Mouse (Mus musculus) layer of hippocampus, postnatal 10 days (tissue): Measurements from ENCODE around the gene Utp3. TPM values are rescaled to one million over a fixed set of nuclear protein-coding genes. Genes with fewer than 3 reads are reported as not detected.

Source experiments
- DNase-seq, 2 experiments: peaks; one replicate each; pipeline ENCODE4 v3.0.0; 2021; ENCODE audit warnings: low spot score in 2 of 2
- total RNA-seq, 2 experiments: library from RNA; stranded (reverse); gene quantifications; 2 replicates each; pipeline ENCODE4 v1.2.3; 2021

Utp3 gene
- total RNA-seq, 2 experiments from 2014 or later, result 29.7 to 31.0 TPM

DNA sequence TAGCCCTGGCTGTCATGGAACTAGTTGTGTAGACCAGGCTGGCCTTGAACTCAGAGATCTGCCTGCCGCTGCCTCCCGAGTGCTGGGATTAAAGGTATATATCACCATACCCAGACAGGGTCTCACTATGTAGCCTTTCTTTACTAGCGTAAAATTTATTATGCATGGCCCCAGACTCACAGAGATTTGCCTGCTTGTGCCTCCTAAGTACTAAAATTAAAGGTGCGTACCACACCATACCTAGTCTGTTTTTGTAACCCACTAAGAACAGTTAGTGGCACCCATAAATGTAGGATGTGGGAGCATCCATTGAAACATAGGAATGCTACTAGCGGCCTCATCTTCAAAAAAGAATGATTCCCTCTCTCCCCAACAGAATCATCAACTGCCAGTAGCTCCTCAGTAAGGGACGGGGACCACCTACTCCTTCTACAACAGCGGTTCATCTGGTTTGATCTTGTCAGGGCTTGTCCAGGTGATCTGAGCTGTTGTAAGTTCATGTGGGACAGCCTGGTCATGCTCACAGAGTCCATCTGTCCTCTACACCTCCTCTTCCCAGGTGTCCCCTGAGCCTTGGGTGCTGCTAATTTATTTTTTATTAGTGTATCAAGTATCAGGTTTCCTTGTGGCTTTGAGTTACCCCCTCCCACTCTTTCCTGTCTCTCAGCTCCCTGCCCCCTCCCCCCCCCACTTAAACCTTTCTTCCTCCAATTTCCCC, 50.5 kb downstream of the Utp3 start:
- DNase-seq, result no peak

Other genes starting within 250 kb of the Utp3 start
- not detected for gene Prol1, start 237.2 kb upstream of the Utp3 start, total RNA-seq
- gene Amtn, start 178.4 kb upstream of the Utp3 start, total RNA-seq, result not detected
- gene Ambn, start 98.5 kb upstream of the Utp3 start, total RNA-seq, result not detected
- gene Enam, start 66.5 kb upstream of the Utp3 start, total RNA-seq, result not detected
- gene Jchain, start 26.6 kb upstream of the Utp3 start, total RNA-seq, result under 1 TPM; 0.25 to 0.34 TPM
- gene Rufy3, start 10.6 kb downstream of the Utp3 start, total RNA-seq, result 100 to 1,000 TPM; 184 to 188 TPM
- 10 to 100 TPM; 90.9 to 91.1 TPM for gene Grsf1, start 121.7 kb downstream of the Utp3 start, total RNA-seq
- gene Mob1b, start 166.4 kb downstream of the Utp3 start, total RNA-seq, result 10 to 100 TPM; 33.4 to 34.5 TPM
- gene Dck, start 210.5 kb downstream of the Utp3 start, total RNA-seq, result 10 to 100 TPM; 16.7 to 16.8 TPM